Mouse (Mus musculus): ENCODE results near the gene Dynlrb1. TPM values are rescaled to one million over a fixed set of nuclear protein-coding genes. Genes with fewer than 3 reads are reported as not detected.

Gene Dynlrb1
- 100 to 1,000 TPM; 138 to 161 TPM for total RNA-seq (2021)
- long read RNA-seq, experiment 1, transcript Dynlrb1-202 (4 exons, 684 nt): major isoform, 157 of 174 reads
- long read RNA-seq, experiment 1, partial matches to known transcripts: 6 of 174 reads
- long read RNA-seq, experiment 1, other reads (novel, unspliced or antisense): 7 of 174 reads
- long read RNA-seq, experiment 2, transcript Dynlrb1-202 (4 exons, 684 nt): major isoform, 88 of 113 reads
- long read RNA-seq, experiment 2, partial matches to known transcripts: 16 of 113 reads
- long read RNA-seq, experiment 2, other reads (novel, unspliced or antisense): 2 of 113 reads

DNA sequence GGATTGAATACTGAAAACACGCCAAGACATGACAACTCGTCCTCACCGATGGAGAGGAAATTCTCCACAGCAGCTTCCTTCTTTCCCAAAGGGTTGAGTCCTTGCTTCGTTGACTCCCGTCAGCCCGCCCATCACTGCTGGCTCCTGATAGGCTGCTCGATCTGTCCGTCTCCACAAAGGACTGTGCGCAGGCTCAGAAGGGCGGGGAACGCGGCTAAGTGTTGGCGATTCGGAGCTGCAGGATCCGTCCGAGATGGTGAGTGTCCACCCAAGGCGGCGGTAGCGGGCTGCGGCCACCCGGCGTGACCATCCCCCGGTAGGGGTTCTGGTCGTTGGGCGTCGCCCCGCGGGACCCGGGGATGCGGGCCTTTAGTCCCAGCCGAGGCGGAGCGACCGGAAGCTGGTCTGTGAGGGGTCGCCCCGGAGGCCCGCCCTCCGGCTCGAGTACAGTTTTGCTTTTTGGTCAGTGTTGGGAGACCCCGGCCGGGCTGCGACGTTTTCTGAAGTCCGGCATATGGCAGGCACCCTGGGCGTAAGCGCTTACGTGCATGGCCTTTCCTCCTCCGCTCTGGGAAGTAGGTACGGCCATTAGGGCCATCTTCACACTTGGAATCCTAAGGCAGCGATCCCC, at the start of gene Dynlrb1:
Dynlrb1 (plus strand) TSS at position 172 of the 631 bp plus-strand sequence.
- DNase-seq: peak; percentile 99 to 100

DNA sequence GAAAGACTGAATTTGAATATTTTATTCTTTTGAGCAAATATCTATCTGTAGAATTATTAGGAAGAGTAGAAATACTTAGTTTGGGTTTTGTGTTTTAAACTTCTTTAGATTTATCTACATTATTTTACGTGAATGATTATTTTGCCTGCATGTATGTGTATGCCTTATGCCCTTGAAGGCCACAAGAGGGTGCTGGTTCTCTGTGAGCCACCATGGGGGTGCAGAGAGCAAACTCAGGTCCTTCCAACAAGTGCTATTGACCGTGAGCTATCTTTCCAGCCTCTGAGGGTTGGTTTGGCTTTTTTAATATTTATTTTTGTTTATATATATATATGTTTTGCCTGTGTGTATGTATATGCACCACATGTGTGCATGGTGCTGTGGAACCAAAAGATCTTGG, 28.9 kb upstream of the Dynlrb1 start:
- DNase-seq: peak; percentile 14 to 29

DNA sequence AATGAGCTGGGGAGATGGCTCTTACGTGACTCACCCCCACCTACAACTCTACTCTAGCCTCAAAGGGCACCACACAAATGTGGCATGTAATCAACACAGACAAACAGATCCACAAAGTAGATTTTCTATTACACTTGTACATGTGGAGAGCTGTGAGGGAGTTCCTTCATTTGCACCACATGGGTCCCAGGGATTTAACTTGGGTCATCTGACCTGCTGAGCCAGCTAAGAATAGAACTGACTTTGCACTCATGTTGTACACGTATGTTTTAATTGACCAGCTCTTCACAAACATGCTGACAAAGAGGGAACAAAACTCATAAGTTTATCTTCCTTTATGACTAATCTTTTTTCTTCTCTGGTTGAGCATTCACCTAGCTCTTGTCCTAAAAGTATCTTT, 13.2 kb upstream of the Dynlrb1 start:
- no peak for DNase-seq

DNA sequence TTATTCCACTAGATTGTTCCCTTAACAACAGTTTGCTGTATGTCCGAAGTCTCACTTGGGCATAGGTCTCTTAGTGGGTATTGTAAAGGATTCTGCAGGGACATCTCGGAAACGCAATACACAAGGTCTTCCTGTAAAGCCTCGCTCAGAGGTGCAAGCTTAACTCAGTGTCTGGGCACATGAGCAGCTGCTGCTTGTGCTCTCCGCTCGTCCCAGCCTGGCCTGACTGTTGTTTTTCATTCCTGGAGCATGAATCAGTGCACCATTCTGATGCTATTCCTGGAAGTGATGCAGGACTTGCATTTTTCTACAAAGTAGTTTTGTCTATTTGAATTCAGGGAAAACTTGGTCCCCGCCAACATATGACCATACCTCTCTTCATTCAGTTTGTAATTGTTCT, 11.6 kb upstream of the Dynlrb1 start:
- DNase-seq: peak; percentile 62 to 73

DNA sequence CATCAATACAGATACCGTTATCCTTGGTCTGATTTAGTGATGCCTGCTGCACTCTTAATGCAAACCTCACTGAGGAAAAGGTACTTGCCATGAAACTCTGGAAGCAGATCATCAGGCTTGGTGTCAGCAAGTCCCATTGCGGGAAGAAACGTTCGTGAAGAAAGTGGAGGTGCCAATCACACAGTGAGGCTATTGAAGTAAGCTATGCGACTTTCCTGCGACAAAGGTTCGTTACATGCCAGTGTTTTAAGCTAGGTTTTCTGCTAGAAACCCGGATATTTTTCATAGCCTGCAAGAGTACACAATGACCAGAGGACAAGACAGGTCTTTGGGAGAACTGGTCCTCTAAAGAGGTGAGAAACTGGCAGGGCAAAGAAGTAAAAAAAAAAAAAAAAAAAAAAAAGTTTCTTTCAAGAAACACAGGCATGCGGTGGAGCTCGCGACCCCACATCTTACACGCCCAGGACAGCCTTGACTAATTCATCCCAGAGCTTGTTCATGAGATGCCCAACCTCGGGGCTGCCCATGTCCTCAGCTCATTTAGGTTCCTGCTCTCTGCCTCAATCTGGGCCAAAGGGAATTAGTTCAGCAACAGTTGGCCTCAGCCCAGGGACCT, 479 bp upstream of the Dynlrb1 start:
- no peak for DNase-seq

DNA sequence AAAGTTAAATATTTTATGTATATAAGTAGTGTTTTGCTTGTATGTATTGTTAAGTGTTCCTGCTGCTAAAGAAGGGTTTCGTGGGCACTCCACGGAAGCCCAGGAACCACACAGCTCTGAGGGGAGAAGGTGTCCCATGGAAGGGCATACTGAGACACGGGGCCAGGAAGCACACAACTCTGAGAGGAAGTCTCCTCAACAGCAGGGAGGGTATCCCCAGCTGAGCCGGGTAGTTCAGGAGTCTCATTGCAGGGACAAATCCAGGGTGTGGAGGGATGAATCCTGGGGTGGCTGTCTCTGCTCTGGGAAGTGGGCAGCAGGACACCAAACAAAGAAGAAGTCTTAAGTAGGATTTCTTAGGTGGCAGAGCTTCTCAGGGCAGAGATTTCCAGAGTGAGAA, 943 bp downstream of the Dynlrb1 start:
- DNase-seq: no peak

DNA sequence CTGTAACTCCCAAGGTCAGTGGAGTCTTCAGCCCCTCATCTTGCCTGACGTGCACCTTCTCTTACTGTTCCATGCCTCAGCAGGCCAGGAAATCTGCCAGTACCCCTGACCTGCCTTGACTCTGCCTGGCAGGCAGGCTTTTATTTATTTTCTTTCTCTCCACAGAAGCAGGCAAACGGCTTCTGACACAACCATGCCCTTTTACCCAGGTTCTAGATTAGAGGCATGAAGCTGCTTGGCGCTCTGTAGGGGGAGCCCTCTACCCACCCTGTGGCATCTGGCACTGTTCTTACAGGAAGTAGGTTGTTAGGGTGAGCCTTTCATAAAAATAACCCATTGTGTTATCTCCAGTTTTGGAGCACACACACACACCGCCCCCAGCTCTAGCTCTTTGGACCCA, 4.6 kb downstream of the Dynlrb1 start:
- peak; percentile 39 to 46 for DNase-seq

DNA sequence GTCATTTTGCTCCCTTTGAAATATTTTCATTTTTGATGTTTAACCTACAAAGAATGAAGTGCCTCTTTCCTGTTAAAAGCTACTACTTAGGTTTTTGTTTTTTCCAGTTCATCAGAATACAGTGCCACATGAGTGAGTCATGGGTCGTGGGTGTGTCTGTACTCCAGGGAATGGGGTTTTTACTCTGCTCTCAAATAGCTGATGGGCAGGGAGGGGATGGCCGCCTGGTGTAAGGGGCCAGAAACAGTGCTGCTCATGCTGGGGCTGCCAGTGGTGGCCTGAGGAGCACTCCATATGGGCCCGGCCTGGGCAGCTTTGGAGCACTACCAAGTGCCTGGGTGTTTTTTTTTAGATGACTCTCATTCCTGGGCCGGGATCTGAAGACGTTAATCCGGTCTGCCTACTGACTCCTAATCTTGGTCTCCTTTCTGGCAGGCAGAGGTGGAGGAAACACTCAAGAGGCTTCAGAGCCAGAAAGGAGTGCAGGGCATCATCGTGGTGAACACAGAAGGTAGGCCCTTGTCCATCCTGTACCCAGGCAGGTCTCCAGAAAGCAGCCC, 6.0 kb downstream of the Dynlrb1 start:
- peak; percentile 50 to 51 for DNase-seq

DNA sequence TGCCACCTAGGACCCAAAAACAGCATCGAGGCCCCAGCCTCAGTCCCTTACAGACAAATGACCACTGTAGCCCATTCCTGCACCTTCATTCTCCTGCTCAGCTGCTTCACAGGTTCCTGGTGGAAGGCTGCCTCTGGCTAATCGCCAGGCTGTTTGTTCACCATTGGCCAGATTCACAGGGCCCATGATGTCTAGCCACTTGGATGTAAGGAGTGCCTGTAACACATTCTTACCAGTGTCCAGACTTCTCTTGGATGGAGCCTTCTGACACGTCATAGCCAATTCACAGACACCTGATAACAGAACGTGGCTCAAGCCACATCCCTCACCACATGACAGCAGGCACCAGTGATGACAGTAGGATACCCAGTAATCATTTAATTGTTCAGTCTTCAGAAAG, 9.9 kb downstream of the Dynlrb1 start:
- peak; percentile 49 to 58 for DNase-seq

DNA sequence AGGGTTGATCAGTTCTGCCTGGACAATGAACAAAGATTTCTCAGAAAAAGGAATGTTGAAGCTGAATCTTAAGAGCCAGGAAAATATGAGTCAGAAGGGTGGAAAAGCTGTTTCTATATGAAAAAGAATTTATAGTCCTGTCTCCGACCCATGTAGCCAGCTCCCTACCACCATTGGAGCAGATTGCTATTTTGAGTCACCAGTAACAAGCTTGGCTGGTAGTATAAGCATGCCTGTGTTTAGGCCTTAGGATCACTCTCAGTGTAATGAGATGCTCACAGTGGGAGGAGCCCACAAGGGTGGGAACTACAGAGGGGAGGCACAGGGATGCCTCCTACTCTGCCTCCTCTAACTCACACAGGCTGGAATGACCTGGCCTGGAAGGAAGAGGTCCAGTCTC, 11.9 kb downstream of the Dynlrb1 start:
- DNase-seq: no peak

DNA sequence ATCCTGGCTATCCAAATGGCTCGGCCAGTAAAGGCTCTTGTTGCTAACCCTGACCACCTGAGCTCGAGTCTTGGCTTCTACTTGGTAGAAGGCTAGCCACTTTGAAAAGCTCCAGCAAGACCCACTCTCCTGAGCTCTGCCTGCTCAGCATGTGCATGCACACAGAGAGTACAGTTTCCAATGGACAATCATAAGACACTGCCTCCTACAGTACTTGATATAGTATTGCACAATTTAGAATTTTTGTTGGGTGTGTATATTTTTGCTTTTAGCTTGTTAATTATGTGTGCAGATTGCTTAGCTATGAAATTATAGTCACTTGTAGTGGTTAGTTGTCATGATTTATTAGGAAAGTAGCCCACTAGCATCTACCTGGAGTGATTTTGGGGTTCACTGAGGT, 12.4 kb downstream of the Dynlrb1 start:
- DNase-seq: no peak

DNA sequence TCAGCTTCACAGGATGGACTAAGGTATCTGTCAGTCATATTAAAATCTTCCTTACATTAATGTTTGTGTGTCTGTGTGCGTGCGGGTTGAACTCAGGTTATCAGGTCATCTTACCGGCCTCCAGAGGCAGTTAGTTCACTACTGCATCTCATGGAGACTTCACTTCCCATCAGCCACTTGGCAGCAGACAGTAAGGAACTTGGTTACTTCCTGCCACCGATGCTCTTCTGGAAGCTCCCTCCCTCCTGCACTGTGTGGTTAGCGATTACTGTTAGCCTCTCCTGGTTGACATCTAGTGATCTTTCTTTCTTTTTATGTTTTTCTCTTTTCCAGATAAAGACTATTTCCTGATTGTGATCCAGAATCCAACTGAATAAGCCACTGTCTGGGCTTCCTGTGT, 13.3 kb downstream of the Dynlrb1 start:
- no peak for DNase-seq

DNA sequence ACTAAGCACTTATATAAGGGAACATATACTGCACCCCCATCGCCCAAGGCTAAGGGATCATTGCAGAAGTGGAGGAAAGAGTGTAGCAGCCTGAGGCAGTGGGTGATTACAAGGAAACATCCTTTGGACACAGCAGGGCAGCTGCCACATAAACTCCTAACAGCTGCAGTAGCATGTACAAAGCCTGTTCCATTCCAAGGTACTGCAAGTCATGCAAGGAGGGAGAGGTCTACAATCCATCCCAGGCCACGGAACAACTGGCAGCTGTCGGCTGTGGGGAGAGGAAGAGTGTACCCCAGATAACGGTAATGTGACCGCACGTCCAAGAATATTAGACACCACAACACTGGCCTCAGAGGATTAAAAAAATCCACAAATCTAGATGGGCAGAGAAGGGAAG, 29.2 kb downstream of the Dynlrb1 start:
- DNase-seq: no peak

DNA sequence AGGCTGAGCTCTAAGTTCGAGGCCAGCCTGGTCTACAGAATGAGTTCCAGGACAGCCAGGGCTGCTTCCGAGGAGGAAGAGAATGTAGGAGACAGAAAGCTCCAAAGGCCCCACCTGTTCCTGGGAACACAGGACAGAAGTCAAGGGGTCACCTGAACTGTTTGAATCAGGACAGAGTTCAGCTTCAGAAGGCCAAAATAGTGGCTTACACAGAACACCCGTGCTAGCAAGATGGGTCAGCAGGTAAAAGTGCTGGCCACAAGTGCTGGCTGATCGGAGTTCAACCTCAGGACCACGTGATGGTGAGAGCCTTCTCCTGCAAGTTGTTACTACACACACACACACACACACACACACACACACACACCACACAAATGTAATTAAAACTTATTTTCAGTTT, 30.6 kb downstream of the Dynlrb1 start:
- no peak for DNase-seq

DNA sequence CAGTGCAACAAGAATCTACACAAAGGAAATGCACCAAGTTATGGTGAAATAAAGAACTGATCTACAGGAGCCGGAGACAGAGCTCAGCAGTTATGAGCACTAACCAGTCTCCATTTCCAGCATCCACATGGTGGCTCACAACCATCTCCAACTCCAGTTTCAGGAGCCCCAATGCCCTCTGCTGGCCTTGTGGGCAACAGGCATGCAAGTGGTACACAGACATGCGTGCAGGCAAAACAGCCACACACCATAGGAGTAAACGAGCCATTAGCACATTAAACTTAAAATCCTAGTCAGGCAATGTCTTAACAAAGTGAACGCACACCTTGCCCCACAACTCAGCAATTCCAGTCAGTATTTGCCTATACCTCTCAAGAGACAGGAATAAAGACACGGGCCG, 35.6 kb downstream of the Dynlrb1 start:
- no peak for DNase-seq

DNA sequence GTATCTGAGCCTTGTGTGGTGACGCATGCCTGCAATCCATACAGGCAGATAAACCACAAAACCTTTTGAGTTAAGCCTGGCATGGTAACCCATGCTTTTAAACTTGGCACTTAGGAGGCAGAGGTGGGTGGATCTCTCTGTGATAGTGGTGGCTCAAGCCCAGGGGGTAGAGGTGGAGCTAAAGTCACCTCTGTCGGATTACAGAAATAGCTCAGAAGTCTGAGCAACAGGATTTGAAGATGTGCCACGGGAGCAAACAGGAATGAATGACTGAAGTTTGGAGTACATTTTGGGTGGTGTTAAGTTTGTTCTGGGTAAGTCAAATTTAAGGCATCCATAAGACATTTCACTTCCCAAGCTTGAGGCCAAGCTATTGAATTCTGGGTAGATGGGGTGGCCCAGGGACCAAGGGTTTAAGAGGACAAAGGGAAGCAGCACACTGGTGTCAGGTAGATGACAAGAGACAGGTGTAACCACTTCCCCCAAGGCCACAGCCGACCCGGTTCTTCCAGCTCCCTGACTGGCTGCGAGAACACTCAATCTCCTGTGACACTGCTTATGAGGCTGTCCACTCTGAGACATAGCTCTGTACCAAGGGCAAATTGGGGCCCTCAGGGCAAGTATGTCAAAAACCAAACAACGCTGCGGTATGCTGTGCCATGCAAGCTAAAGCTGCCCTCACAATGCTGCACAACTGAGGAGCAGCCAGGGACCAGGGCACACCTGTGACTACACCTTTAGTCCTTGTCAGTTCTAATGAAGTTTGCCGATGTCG, 36.2 kb downstream of the Dynlrb1 start:
- no peak for DNase-seq

DNA sequence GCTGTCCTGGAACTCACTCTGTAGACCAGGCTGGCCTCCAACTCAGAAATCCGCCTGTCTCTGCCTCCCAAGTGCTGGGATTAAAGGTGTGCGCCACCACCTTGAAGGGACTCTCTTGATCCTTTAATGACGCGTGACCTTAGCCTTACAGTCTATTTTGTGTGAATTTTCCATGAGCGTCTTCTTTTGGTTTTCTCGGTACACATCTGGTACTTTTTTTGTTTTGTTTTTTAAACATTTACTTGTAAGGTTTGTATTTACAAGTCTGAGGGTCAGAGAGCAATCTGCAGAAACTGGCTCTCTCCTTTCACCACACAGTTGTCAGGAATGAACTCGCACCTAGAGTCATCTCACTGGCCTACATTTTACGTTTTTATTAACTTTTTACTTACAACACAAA, 37.3 kb downstream of the Dynlrb1 start:
- no peak for DNase-seq

DNA sequence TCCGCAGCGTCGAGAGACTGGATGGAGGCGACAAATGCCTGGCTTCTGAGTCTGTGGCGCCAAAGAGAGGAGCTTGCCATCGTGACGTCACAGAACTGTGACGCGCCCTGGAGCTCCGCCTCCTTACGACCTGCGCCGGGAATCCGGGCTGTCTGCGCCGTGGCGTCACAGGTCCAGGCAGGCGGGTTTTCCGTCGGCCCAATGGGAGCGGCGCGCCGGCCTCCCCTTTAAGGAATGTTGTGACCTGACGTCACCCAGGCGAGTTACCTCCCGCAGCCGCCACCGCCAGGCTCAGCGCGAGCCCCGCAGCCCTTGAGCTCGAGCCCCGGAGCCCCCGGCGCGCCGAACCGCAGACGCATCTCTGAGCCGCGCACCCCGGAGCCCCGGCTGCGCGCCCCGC, 39.9 kb downstream of the Dynlrb1 start, which contains the start of gene Map1lc3a:
Map1lc3a (plus strand) TSS at position 103 of the 400 bp plus-strand sequence.
- DNase-seq: peak; percentile 97

DNA sequence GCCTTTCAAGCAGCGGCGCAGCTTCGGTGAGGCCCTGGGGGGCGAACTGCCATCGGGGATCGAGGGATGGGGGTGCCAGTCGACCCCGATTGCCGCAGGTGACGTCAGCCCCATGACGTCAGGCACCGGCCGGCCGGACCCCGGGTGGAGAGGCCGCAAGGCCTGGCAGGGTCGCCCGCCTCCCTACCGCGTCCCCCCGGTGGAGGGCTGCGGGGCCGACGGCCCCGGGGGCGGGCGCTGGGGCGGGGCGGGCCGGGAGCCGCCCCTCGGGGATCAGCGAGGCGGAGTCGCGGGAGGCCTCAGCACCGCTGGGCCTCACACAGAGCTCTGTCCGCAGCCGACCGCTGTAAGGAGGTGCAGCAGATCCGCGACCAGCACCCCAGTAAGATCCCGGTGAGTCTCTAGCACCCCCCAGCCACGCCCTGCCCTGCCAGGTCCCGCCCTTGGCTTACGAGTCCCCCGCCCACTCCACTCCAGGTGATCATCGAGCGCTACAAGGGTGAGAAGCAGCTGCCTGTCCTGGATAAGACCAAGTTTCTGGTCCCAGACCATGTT, 40.4 kb downstream of the Dynlrb1 start:
- peak; percentile 73 to 74 for DNase-seq

DNA sequence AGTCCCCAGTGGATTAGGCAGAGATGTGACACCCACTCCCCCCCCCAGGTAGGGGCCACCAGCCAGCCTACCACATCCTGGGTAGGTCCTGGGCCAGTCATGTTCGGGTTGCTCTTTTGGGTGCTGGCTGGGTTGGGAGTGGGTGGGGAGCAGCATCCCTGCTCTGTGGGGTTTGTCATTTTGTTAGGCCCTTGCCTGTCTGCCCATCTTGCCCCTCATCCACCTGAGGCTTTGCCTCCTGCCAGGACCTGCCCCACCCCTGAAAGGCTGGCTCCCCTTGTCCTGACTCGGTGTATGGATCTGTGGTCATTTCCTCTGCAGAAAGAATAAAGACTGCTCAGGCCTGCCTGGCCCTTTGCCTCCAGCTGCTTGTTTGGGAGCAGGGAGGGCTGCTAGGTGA, 41.4 kb downstream of the Dynlrb1 start:
- no peak for DNase-seq

DNA sequence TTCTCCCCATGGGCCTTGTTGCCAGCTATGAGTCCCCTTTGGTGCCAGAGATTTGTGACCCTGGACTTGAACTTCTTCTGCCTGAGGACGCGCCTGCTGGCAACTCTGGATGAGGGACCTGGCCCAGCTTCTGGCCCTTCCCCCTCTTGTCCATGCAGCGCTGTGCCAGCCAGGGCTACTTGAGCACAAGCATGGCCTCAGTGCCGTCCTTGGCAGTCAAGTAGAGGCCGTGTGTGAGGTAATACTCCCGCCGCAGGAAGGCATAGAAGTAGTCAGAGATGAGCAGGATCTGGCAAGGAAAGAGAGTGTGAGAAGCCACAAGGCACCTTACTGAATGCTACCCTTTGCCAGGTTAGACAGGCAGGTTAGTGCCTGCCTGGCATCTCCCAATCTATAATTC, 42.0 kb downstream of the Dynlrb1 start:
- peak; percentile 78 to 84 for DNase-seq

DNA sequence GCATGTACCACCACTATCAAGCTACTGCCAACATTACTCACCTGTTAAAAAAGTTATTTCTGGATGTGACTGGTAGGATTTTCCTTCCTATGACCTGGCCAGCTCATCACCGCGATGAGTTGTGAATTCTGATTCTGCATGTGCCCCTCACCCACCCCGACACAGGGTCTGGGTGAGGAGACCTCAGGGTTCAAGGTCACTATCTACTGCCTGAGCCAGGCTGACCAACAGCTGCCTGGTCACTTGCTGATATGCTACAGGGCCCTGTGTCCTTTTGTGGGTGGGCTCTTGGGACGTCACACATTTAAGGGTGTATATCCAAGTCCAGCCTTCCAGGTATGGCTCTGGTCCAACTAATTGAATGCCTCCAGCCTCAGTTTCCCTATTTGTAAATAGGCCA, 42.8 kb downstream of the Dynlrb1 start:
- no peak for DNase-seq

All from heart, adult 18-20 months (tissue).